Mouse (Mus musculus): ENCODE measurements around the gene Crebzf.

Crebzf gene

DNA sequence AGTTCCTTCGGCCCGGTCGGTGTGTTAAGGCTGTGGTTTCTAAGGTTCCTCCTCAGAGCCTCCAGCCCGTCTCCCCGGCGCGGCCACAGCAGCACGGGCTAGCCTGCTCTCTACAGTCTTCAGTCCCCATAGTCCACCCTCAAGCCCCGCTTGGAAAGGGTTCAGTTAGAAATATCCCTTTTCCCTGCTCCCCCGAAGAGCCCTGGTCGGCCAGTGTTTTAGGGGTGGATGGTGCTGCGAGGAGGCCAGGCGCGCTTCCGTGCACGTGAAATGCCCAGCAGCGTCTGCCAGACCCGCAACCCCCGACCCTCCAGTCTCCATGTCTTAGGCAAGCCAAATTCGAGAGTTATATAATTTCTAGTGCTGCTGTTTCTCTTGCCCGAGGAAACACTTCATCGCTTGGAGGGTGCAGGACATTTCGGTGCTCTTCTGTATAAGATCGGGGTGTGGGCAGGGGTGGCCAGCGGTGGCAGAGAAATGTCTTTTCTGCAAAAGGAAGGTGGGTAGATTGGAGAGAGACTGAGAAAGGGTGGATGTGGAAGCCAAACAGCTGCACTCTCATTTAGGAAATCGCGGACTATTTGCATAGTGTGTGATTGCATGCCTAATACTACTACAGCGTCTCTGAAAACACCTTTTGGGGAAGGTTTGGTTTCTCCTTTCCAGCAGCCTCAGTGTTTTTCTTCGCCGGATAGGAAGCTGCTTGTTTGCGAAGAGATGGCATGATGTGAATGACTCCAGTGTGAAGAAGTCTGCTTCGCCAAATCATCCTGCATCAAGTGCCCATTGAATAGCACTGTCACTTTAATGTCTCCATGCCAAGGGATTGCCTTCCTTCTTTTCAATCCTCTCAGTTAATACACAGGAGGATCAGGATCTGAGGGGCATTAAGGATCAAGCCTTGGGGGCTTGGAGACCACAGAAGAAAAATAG, 34.0 kb downstream of the Crebzf start, which contains the start of gene Dlg2:
Gene Dlg2, plus strand, starts transcription at position 360 of the 933 bp plus-strand sequence.
- peak in 1 of 2 experiments; percentile 7 for DNase-seq (ENCODE audit: low spot score in 2 of 2)

DNA sequence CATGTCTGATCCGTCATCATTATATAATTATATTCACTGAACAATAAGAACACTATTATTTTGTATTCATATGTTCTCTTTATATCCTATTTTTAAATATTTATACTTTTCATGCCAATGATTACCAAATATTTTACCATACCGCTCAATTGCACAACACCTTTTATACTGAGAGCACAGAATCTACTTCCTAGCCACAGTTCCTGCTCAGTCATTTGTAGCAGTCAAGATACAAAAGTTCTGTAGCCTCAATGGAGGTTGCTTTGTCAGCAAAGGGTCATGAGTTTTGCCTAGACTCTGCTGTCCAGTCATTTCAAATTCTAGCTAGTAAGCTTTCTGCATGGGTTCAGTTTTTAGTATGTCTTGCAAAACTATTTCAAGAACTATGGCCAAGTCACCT, 40.1 kb downstream of the Crebzf start:
- no peak for DNase-seq (ENCODE audit: low spot score in 2 of 2)
